Mouse (Mus musculus) forebrain, embryonic 14.5 days (tissue): ENCODE results near the gene Tmem234. TPM values are rescaled to one million over a fixed set of nuclear protein-coding genes. Genes with fewer than 3 reads are reported as not detected.

Experiments used
- ATAC-seq: fragments of 200-750 bp; cut with Nextera tagmentation; 2 replicates; pipeline ENCODE4 v1.8.0; 2017; ENCODE audit warnings: mild to moderate bottlenecking, moderate library complexity
- DNase-seq: peaks from one replicate; pipeline ENCODE4 v3.0.0-alpha.2; 2015; ENCODE audit warnings: low spot score
- H3K27ac ChIP-seq: fragments of 300-500 bp; sonication (generic); 2 replicates; pipeline ENCODE4 v1.5.1; 2014; ENCODE audit warnings: low read depth, mild to moderate bottlenecking, control low read depth, low read length, moderate library complexity
- H3K27me3 ChIP-seq: fragments of 300-500 bp; sonication (generic); replicated peaks from 2 replicates; pipeline ENCODE4 v1.6.1; 2014; ENCODE audit warnings: low read length, control low read depth, mixed read lengths; ENCODE audit not compliant: control insufficient read depth, insufficient read depth
- H3K36me3 ChIP-seq: fragments of 300-500 bp; sonication (generic); 2 replicates; pipeline ENCODE4 v1.6.1; 2014; ENCODE audit warnings: low read length, control low read depth; ENCODE audit not compliant: control insufficient read depth, insufficient read depth
- H3K4me1 ChIP-seq: fragments of 300-500 bp; sonication (generic); 2 replicates; pipeline ENCODE4 v1.6.1; 2014; ENCODE audit warnings: antibody characterized with exemption, low read length, control low read depth; ENCODE audit not compliant: control insufficient read depth, insufficient read depth
- H3K4me2 ChIP-seq: fragments of 300-500 bp; sonication (generic); 2 replicates; pipeline ENCODE4 v1.6.1; 2014; ENCODE audit warnings: mild to moderate bottlenecking, control low read depth, low read length
- H3K4me3 ChIP-seq: fragments of 300-500 bp; sonication (generic); 2 replicates; pipeline ENCODE4 v1.5.1; 2014; ENCODE audit warnings: low read depth, low read length, control low read depth
- H3K9ac ChIP-seq: fragments of 300-500 bp; sonication (generic); 2 replicates; pipeline ENCODE4 v1.6.1; 2014; ENCODE audit warnings: mild to moderate bottlenecking, low read length, control low read depth, moderate library complexity
- H3K9me3 ChIP-seq: fragments of 300-500 bp; sonication (generic); replicated peaks from 2 replicates; pipeline ENCODE4 v1.6.1; 2016; ENCODE audit warnings: low read length, control low read depth, mixed read lengths; ENCODE audit not compliant: control insufficient read depth
- WGBS: fragments of 180-500 bp; shearing (Covaris S2); extraction: QIAGEN DNeasy Blood & Tissue Kit; methylation state at CpG from one replicate; pipeline ENCODE4 v1.1.7; 2014; 5-methylcytosine and 5-hydroxymethylcytosine counted together
- polyA plus RNA-seq: library from polyadenylated mRNA; unstranded; fragments of >200 nt; fragmentation: Nextera tagmentation; extraction: Ambion mirVana; gene quantifications from 2 replicates; pipeline ENCODE4 v1.2.1, GENCODE M21; 2014

Gene Tmem234
- polyA plus RNA-seq, 1 experiment from 2014 or later, result 179 TPM

GRCm38 (mm10) chr4:129588865-129589264 is 11.6 kb upstream of the Tmem234 start:
- DNase-seq (no peak), ATAC-seq (no peak)
- WGBS, result 90% methylated on average over 4 of the region's 4 CpGs
- no peak overlapping the region for H3K4me2 ChIP-seq
- H3K27me3 ChIP-seq, result no peaks in the 10 kb centered on the region
- no peak overlapping the region for H3K9ac ChIP-seq
- H3K4me3 ChIP-seq, result no peak overlapping the region
- H3K36me3 ChIP-seq, result peaks cover 38% of the 10 kb centered on the region
- no peak overlapping the region for H3K27ac ChIP-seq
- no peaks in the 10 kb centered on the region for H3K4me1 ChIP-seq
- H3K9me3 ChIP-seq, result no peaks in the 10 kb centered on the region

- DNase-seq, result peak; percentile 93
- H3K36me3 ChIP-seq, result peaks cover 45% of the 10 kb centered on the region
- no peaks in the 10 kb centered on the region for H3K4me1 ChIP-seq
- no peak overlapping the region for H3K4me2 ChIP-seq
- 0 out of 2 replicates have a peak overlapping the region, but pooled peaks have one; percentile 18 for H3K27ac ChIP-seq
- ATAC-seq, result peak; percentile 92
- peak overlapping the region; percentile 29; the same call in 1 of the 2 replicates for H3K9ac ChIP-seq
- H3K27me3 ChIP-seq, result no peaks in the 10 kb centered on the region
- 42% methylated on average over 7 of the region's 7 CpGs for WGBS
- no peaks in the 10 kb centered on the region for H3K9me3 ChIP-seq
- H3K4me3 ChIP-seq, result no peak overlapping the region
These were observed 8.1 kb downstream of the Tmem234 start for GRCm38 (mm10) chr4:129608426-129609025.

- Histone ChIP-seq H3K9ac (no peak overlapping the region), H3K27me3 (no peaks in the 10 kb centered on the region), H3K4me3 (no peak overlapping the region), H3K4me1 (no peaks in the 10 kb centered on the region), H3K36me3 (peaks cover 38% of the 10 kb centered on the region), H3K9me3 (no peaks in the 10 kb centered on the region), H3K27ac (no peak overlapping the region), H3K4me2 (no peak overlapping the region)
- ATAC-seq (peak; percentile 30; the same call in 1 of the 2 replicates), DNase-seq (no peak)
- 90% methylated on average over 12 of the region's 12 CpGs for WGBS
These were observed 8.7 kb downstream of the Tmem234 start for GRCm38 (mm10) chr4:129609139-129609631.

- WGBS, result 87% methylated on average over 4 of the region's 4 CpGs
- H3K9ac ChIP-seq, result no peak overlapping the region
- H3K27ac ChIP-seq, result no peak overlapping the region
- peaks cover 32% of the 10 kb centered on the region for H3K36me3 ChIP-seq
- H3K4me3 ChIP-seq, result no peak overlapping the region
- H3K4me1 ChIP-seq, result no peaks in the 10 kb centered on the region
- no peak for DNase-seq
- H3K27me3 ChIP-seq, result no peaks in the 10 kb centered on the region
- H3K9me3 ChIP-seq, result no peaks in the 10 kb centered on the region
- no peak for ATAC-seq
- H3K4me2 ChIP-seq, result no peak overlapping the region
These were observed 9.6 kb downstream of the Tmem234 start for GRCm38 (mm10) chr4:129610026-129610425.

- no peak for DNase-seq
- Histone ChIP-seq H3K9me3 (no peaks in the 10 kb centered on the region), H3K4me3 (no peak overlapping the region), H3K9ac (no peak overlapping the region), H3K27me3 (no peaks in the 10 kb centered on the region), H3K36me3 (peaks cover 32% of the 10 kb centered on the region), H3K4me2 (no peak overlapping the region), H3K4me1 (no peaks in the 10 kb centered on the region), H3K27ac (no peak overlapping the region)
- 72% methylated on average over 4 of the region's 4 CpGs for WGBS
- no peak for ATAC-seq
These were observed 10.0 kb downstream of the Tmem234 start for GRCm38 (mm10) chr4:129610472-129610871.

GRCm38 (mm10) chr4:129614093-129614492 is 13.6 kb downstream of the Tmem234 start, which contains the start of gene Dcdc2b:
Dcdc2b (minus strand) TSS chr4:129614257.
- no peak within 1 kb of the TSS for H3K9ac ChIP-seq
- H3K4me1 ChIP-seq, result peaks cover 4% of the 10 kb centered on the region; the same call in 1 of the 2 replicates
- no peak within 1 kb of the TSS for H3K4me3 ChIP-seq
- H3K27ac ChIP-seq, result no peak within 1 kb of the TSS
- no peaks in the 10 kb centered on the region for H3K9me3 ChIP-seq
- H3K4me2 ChIP-seq, result no peak within 1 kb of the TSS
- peak; percentile 42 for DNase-seq
- no peak for ATAC-seq
- 72% methylated on average over 6 of the region's 6 CpGs for WGBS
- peaks cover 17% of the 10 kb centered on the region for H3K36me3 ChIP-seq
- no peaks in the 10 kb centered on the region for H3K27me3 ChIP-seq

GRCm38 (mm10) chr4:129615801-129616290 is 15.4 kb downstream of the Tmem234 start:
- no peak for ATAC-seq

GRCm38 (mm10) chr4:129616631-129617030 is 16.2 kb downstream of the Tmem234 start:
- ATAC-seq, result no peak
- no peak overlapping the region for H3K4me3 ChIP-seq
- 95% methylated on average over 3 of the region's 3 CpGs for whole genome bisulfite sequencing

More at GRCm38 (mm10) chr4:129615801-129616290, 15.4 kb downstream of the Tmem234 start:
- Histone ChIP-seq H3K4me3 (no peak overlapping the region), H3K4me2 (no peak overlapping the region), H3K9ac (no peak overlapping the region), H3K4me1 (peaks cover 4% of the 10 kb centered on the region; the same call in 1 of the 2 replicates), H3K9me3 (no peaks in the 10 kb centered on the region), H3K27ac (no peak overlapping the region), H3K27me3 (no peaks in the 10 kb centered on the region), H3K36me3 (peaks cover 14% of the 10 kb centered on the region; the same call in 1 of the 2 replicates)
- 89% methylated on average over 9 of the region's 9 CpGs for WGBS
- DNase-seq, result no peak

GRCm38 (mm10) chr4:129617121-129617641 is 16.7 kb downstream of the Tmem234 start:
- 97% methylated on average over 7 of the region's 7 CpGs for WGBS
- H3K9ac ChIP-seq, result no peak overlapping the region

More at GRCm38 (mm10) chr4:129616631-129617030, 16.2 kb downstream of the Tmem234 start:
- no peak overlapping the region for H3K4me2 ChIP-seq
- H3K9ac ChIP-seq, result no peak overlapping the region
- no peak for DNase-seq
- peaks cover 17% of the 10 kb centered on the region; the same call in 1 of the 2 replicates for H3K36me3 ChIP-seq
- no peak overlapping the region for H3K27ac ChIP-seq
- peaks cover 4% of the 10 kb centered on the region; the same call in 1 of the 2 replicates for H3K4me1 ChIP-seq
- no peaks in the 10 kb centered on the region for H3K9me3 ChIP-seq
- no peaks in the 10 kb centered on the region for H3K27me3 ChIP-seq

More at GRCm38 (mm10) chr4:129617121-129617641, 16.7 kb downstream of the Tmem234 start:
- H3K4me2 ChIP-seq, result no peak overlapping the region
- H3K27ac ChIP-seq, result no peak overlapping the region
- ATAC-seq, result no peak
- H3K27me3 ChIP-seq, result no peaks in the 10 kb centered on the region
- H3K36me3 ChIP-seq, result peaks cover 17% of the 10 kb centered on the region; the same call in 1 of the 2 replicates
- no peaks in the 10 kb centered on the region for H3K9me3 ChIP-seq
- peaks cover 8% of the 10 kb centered on the region for H3K4me1 ChIP-seq
- no peak overlapping the region for H3K4me3 ChIP-seq
- DNase-seq, result no peak
